Mouse (Mus musculus): ENCODE results near the gene Crisp2.

Gene Crisp2

DNA sequence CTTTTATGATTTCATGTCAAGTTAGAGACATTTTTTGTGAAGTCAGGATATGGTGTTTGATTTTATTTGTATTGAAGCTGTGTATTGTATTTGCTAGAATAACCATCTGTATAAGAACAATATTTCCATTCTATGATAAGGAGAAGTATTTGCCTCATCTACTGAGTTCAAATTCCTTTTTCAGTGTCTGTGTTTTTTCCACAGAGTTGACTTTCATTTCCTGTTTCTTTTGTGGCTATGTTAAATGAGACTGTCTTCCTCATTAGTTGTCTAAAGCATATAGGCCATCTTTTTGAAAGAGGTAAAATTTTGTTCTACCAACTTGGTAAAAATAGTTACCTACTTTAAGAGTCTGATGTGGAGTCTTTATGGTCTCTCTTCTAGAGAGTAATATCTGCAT is 90.5 kb downstream of the Crisp2 start:
- no peak for DNase-seq (ENCODE audit: low read depth, low spot score)

All from ZHBTc4 (cell line).